ENCODE assay signal across 15 mouse cellular contexts in genomic region chr19:41679028-41679427, GRCm38 (mm10).
A peak's percentile ranks its signal among the peaks of the same experiment; 100 is the strongest.
DNase-seq lines count a peak whose midpoint lies in the region; ATAC-seq and TF ChIP-seq lines count a peak whose summit lies in the region.
"Had no signal": no experiment of that assay in that cellular context is flagged by ENCODE, and none has a peak within 500 bp of the region (broad histone marks: within the 10 kb centered on the region; RNA-seq: fewer than 3 reads in every experiment).

No protein-coding gene starts in this region.

- no peak for ATAC-seq in hindbrain, embryonic 11.5 days (ENCODE audit: low FRiP score)
- no peak for ATAC-seq in embryonic facial prominence, embryonic 14.5 days (ENCODE audit: low read depth)
- ATAC-seq in hindbrain, postnatal 0 days, result no peak
- ATAC-seq in neural tube, embryonic 14.5 days (ENCODE audit: low read depth), result no peak
- ATAC-seq: CD4-positive, CD25-positive, alpha-beta regulatory T cell, adult 4 months had no signal

- no peak for DNase-seq in hindbrain, embryonic 10.5 days (ENCODE audit: low spot score)
- no peak for DNase-seq in hindbrain, embryonic 11.5 days (ENCODE audit: low spot score)
- no peak for DNase-seq in embryonic facial prominence, embryonic 14.5 days (ENCODE audit: low spot score)
- DNase-seq in hindbrain, postnatal 0 days (ENCODE audit: low spot score), result no peak
- DNase-seq in cerebellum, adult 11-12 months, result no peak
- DNase-seq in heart, postnatal 36 days, result no peak
- DNase-seq: adrenal gland, adult 2 months; cerebellum, postnatal 36 days; heart, adult 18-20 months; kidney, postnatal 10 days; lung, adult 2 months; right cerebral cortex, postnatal 4 days; thymus, postnatal 25 days had no signal

- H3K27me3 ChIP-seq in hindbrain, embryonic 10.5 days (ENCODE audit: insufficient read depth, poor library complexity, severe bottlenecking), result peaks cover 96% of the 10 kb centered on the region
- peaks cover 2% of the 10 kb centered on the region; the same call in 1 of the 2 replicates for H3K27me3 ChIP-seq in hindbrain, embryonic 11.5 days (ENCODE audit: control insufficient read depth, insufficient read depth, low read length)
- H3K27me3 ChIP-seq in embryonic facial prominence, embryonic 14.5 days (replicated peaks; ENCODE audit: control insufficient read depth, insufficient read depth, low read length), result no peaks in the 10 kb centered on the region; the same call in 1 of the 2 replicates
- H3K27me3 ChIP-seq in hindbrain, postnatal 0 days (ENCODE audit: insufficient read depth, low read length), result no peaks in the 10 kb centered on the region
- H3K27me3 ChIP-seq in neural tube, embryonic 14.5 days (ENCODE audit: control insufficient read depth, insufficient read depth, low read length), result no peaks in the 10 kb centered on the region

- peak overlapping the region; percentile 23; the same call in 1 of the 2 replicates for H3K4me3 ChIP-seq in hindbrain, embryonic 10.5 days
- no peak overlapping the region for H3K4me3 ChIP-seq in hindbrain, embryonic 11.5 days (ENCODE audit: low read depth, low read length)
- no peak overlapping the region for H3K4me3 ChIP-seq in embryonic facial prominence, embryonic 14.5 days (ENCODE audit: low read depth, low read length)
- H3K4me3 ChIP-seq in hindbrain, postnatal 0 days (ENCODE audit: low read length), result no peak overlapping the region
- no peak overlapping the region for H3K4me3 ChIP-seq in neural tube, embryonic 14.5 days (ENCODE audit: low read depth, low read length)

- H3K9me3 ChIP-seq in hindbrain, embryonic 10.5 days, result no peaks in the 10 kb centered on the region
- H3K9me3 ChIP-seq in hindbrain, embryonic 11.5 days (ENCODE audit: control insufficient read depth, low read length), result no peaks in the 10 kb centered on the region
- H3K9me3 ChIP-seq in embryonic facial prominence, embryonic 14.5 days (ENCODE audit: control insufficient read depth, low read length), result no peaks in the 10 kb centered on the region
- no peaks in the 10 kb centered on the region for H3K9me3 ChIP-seq in hindbrain, postnatal 0 days (ENCODE audit: low read length)
- no peaks in the 10 kb centered on the region for H3K9me3 ChIP-seq in neural tube, embryonic 14.5 days (ENCODE audit: control insufficient read depth, low read length)

- 17% methylated on average over 15 of the region's 15 CpGs for WGBS in hindbrain, embryonic 10.5 days
- WGBS in hindbrain, embryonic 11.5 days, result 10% methylated on average over 15 of the region's 15 CpGs
- WGBS in embryonic facial prominence, embryonic 14.5 days, result 10% methylated on average over 15 of the region's 15 CpGs
- 10% methylated on average over 15 of the region's 15 CpGs for WGBS in hindbrain, postnatal 0 days
- 10% methylated on average over 15 of the region's 15 CpGs for WGBS in neural tube, embryonic 14.5 days

- no peak overlapping the region for H3K4me2 ChIP-seq in hindbrain, embryonic 11.5 days (replicated peaks; ENCODE audit: low read depth, low read length)
- H3K4me2 ChIP-seq in embryonic facial prominence, embryonic 14.5 days (ENCODE audit: low read depth, low read length), result peak overlapping the region; percentile 10; the same call in 1 of the 2 replicates
- 0 out of 2 replicates have a peak overlapping the region, but pooled peaks have one; percentile 2 for H3K4me2 ChIP-seq in hindbrain, postnatal 0 days (ENCODE audit: low read depth, low read length)
- no peak overlapping the region for H3K4me2 ChIP-seq in neural tube, embryonic 14.5 days (ENCODE audit: low read depth, low read length)

- TF ChIP-seq CTCF in hindbrain, postnatal 0 days (IDR thresholded peaks at IDR 0.05; ENCODE audit: low read depth), result no peak

- peaks cover 68% of the 10 kb centered on the region for H3K4me1 ChIP-seq in hindbrain, embryonic 10.5 days (replicated peaks)
- peaks cover 15% of the 10 kb centered on the region for H3K4me1 ChIP-seq in hindbrain, embryonic 11.5 days (replicated peaks; ENCODE audit: control insufficient read depth, insufficient read depth, low read length)
- no peaks in the 10 kb centered on the region for H3K4me1 ChIP-seq in embryonic facial prominence, embryonic 14.5 days (ENCODE audit: control insufficient read depth, insufficient read depth, low read length)
- peaks cover 14% of the 10 kb centered on the region; the same call in 1 of the 2 replicates for H3K4me1 ChIP-seq in hindbrain, postnatal 0 days (ENCODE audit: insufficient read depth, low read length)
- peaks cover 29% of the 10 kb centered on the region for H3K4me1 ChIP-seq in neural tube, embryonic 14.5 days (ENCODE audit: control insufficient read depth, insufficient read depth, low read length)

- H3K9ac ChIP-seq in hindbrain, embryonic 11.5 days (ENCODE audit: low read depth, low read length), result no peak overlapping the region
- H3K9ac ChIP-seq in embryonic facial prominence, embryonic 14.5 days (ENCODE audit: low read depth, low read length), result no peak overlapping the region
- no peak overlapping the region for H3K9ac ChIP-seq in hindbrain, postnatal 0 days (replicated peaks; ENCODE audit: low read length)
- H3K9ac ChIP-seq in neural tube, embryonic 14.5 days (replicated peaks; ENCODE audit: low read depth, low read length), result 0 out of 2 replicates have a peak overlapping the region, but pooled peaks have one; percentile 5

- peak overlapping the region; percentile 60; the same call in 1 of the 2 replicates for H3K27ac ChIP-seq in hindbrain, embryonic 10.5 days
- H3K27ac ChIP-seq in hindbrain, embryonic 11.5 days (ENCODE audit: low read depth, low read length), result no peak overlapping the region
- H3K27ac ChIP-seq in embryonic facial prominence, embryonic 14.5 days (replicated peaks; ENCODE audit: low read depth, low read length), result no peak overlapping the region
- no peak overlapping the region for H3K27ac ChIP-seq in hindbrain, postnatal 0 days
- peak overlapping the region; percentile 36; the same call in 1 of the 2 replicates for H3K27ac ChIP-seq in neural tube, embryonic 14.5 days (ENCODE audit: low read depth, low read length)

- no peaks in the 10 kb centered on the region for H3K36me3 ChIP-seq in hindbrain, embryonic 10.5 days
- no peaks in the 10 kb centered on the region for H3K36me3 ChIP-seq in hindbrain, embryonic 11.5 days (ENCODE audit: control insufficient read depth, insufficient read depth, low read length)
- no peaks in the 10 kb centered on the region for H3K36me3 ChIP-seq in embryonic facial prominence, embryonic 14.5 days (ENCODE audit: control insufficient read depth, insufficient read depth, low read length)
- no peaks in the 10 kb centered on the region for H3K36me3 ChIP-seq in hindbrain, postnatal 0 days (ENCODE audit: insufficient read depth, low read length)
- H3K36me3 ChIP-seq in neural tube, embryonic 14.5 days (ENCODE audit: control insufficient read depth, insufficient read depth, low read length), result no peaks in the 10 kb centered on the region

- intact Hi-C loops in heart, postnatal 36 days (cut with DNase I), result no loop called here

Comparison
In these comparisons a context has a peak if more than half of its experiments do, and no peak if none do; other contexts are left out.
1. H3K27ac ChIP-seq: peak in hindbrain, embryonic 10.5 days (single experiment) and neural tube, embryonic 14.5 days (single experiment); none in hindbrain, embryonic 11.5 days (single experiment), embryonic facial prominence, embryonic 14.5 days (single experiment) and hindbrain, postnatal 0 days (single experiment).
2. H3K4me2 ChIP-seq: peak in embryonic facial prominence, embryonic 14.5 days (single experiment) and hindbrain, postnatal 0 days (single experiment); none in hindbrain, embryonic 11.5 days (single experiment) and neural tube, embryonic 14.5 days (single experiment).